Mouse (Mus musculus): ENCODE measurements around the gene Lsg1. TPM values are rescaled to one million over a fixed set of nuclear protein-coding genes. Genes with fewer than 3 reads are reported as not detected.

The Lsg1 gene
- 43.0 and 44.9 TPM in 2 replicates for polyA plus RNA-seq (2015; fragmentation: Nextera tagmentation; extraction: Ambion mirVana)

- Histone ChIP-seq H3K27me3 (replicated peaks; ENCODE audit: control insufficient read depth, insufficient read depth, low read length) (no peaks in the 10 kb centered on the region), H3K36me3 (ENCODE audit: control insufficient read depth, insufficient read depth, low read length) (peaks cover 12% of the 10 kb centered on the region), H3K27ac (ENCODE audit: low read depth, low read length) (peak within 1 kb of the TSS; percentile 62; the same call in 1 of the 2 replicates), H3K4me2 (ENCODE audit: low read length) (peak within 1 kb of the TSS; percentile 98), H3K9ac (ENCODE audit: low read depth, low read length) (peak within 1 kb of the TSS; percentile 77), H3K4me1 (ENCODE audit: control insufficient read depth, insufficient read depth, low read depth, low read length) (peaks cover 8% of the 10 kb centered on the region), H3K9me3 (ENCODE audit: control insufficient read depth, low read length) (no peaks in the 10 kb centered on the region), H3K4me3 (ENCODE audit: low read length) (peak within 1 kb of the TSS; percentile 89)
- peak; percentile 97 for ATAC-seq
- 3% methylated on average over 35 of the region's 35 CpGs for WGBS
Observed at GRCm38 (mm10) chr16:30587494-30588327, at the start of gene Lsg1. Gene Lsg1 (minus strand): TSS chr16:30587592.

- Histone ChIP-seq H3K4me1 (ENCODE audit: control insufficient read depth, insufficient read depth, low read depth, low read length) (no peaks in the 10 kb centered on the region), H3K4me2 (ENCODE audit: low read length) (no peak overlapping the region), H3K36me3 (ENCODE audit: control insufficient read depth, insufficient read depth, low read length) (no peaks in the 10 kb centered on the region), H3K27me3 (replicated peaks; ENCODE audit: control insufficient read depth, insufficient read depth, low read length) (no peaks in the 10 kb centered on the region), H3K9me3 (ENCODE audit: control insufficient read depth, low read length) (no peaks in the 10 kb centered on the region), H3K4me3 (ENCODE audit: low read length) (no peak overlapping the region), H3K9ac (ENCODE audit: low read depth, low read length) (no peak overlapping the region), H3K27ac (ENCODE audit: low read depth, low read length) (no peak overlapping the region)
- 63% methylated on average over 8 of the region's 8 CpGs for WGBS
- ATAC-seq, result no peak
Observed at GRCm38 (mm10) chr16:30633906-30634746, 46.7 kb upstream of the Lsg1 start.

- no peaks in the 10 kb centered on the region for H3K4me1 ChIP-seq (ENCODE audit: control insufficient read depth, insufficient read depth, low read depth, low read length)
- no peak for ATAC-seq
- H3K36me3 ChIP-seq (ENCODE audit: control insufficient read depth, insufficient read depth, low read length), result no peaks in the 10 kb centered on the region
- no peak overlapping the region for H3K4me2 ChIP-seq (ENCODE audit: low read length)
- no peak overlapping the region for H3K9ac ChIP-seq (ENCODE audit: low read depth, low read length)
- no peak overlapping the region for H3K27ac ChIP-seq (ENCODE audit: low read depth, low read length)
- H3K4me3 ChIP-seq (ENCODE audit: low read length), result no peak overlapping the region
- H3K27me3 ChIP-seq (replicated peaks; ENCODE audit: control insufficient read depth, insufficient read depth, low read length), result no peaks in the 10 kb centered on the region
- H3K9me3 ChIP-seq (ENCODE audit: control insufficient read depth, low read length), result no peaks in the 10 kb centered on the region
- WGBS, result 91% methylated on average over 5 of the region's 5 CpGs
Observed at GRCm38 (mm10) chr16:30629509-30629908, 42.1 kb upstream of the Lsg1 start.

GRCm38 (mm10) chr16:30628401-30628800 is 41.0 kb upstream of the Lsg1 start:
- Histone ChIP-seq H3K27ac (ENCODE audit: low read depth, low read length) (no peak overlapping the region), H3K4me2 (ENCODE audit: low read length) (no peak overlapping the region), H3K27me3 (replicated peaks; ENCODE audit: control insufficient read depth, insufficient read depth, low read length) (no peaks in the 10 kb centered on the region), H3K4me1 (ENCODE audit: control insufficient read depth, insufficient read depth, low read depth, low read length) (no peaks in the 10 kb centered on the region), H3K9ac (ENCODE audit: low read depth, low read length) (no peak overlapping the region), H3K36me3 (ENCODE audit: control insufficient read depth, insufficient read depth, low read length) (no peaks in the 10 kb centered on the region), H3K9me3 (ENCODE audit: control insufficient read depth, low read length) (no peaks in the 10 kb centered on the region), H3K4me3 (ENCODE audit: low read length) (no peak overlapping the region)
- no peak for ATAC-seq
- WGBS, result 56% methylated on average over 6 of the region's 6 CpGs

- 51% methylated on average over 11 of the region's 11 CpGs for WGBS
- Histone ChIP-seq H3K27ac (ENCODE audit: low read depth, low read length) (no peak overlapping the region), H3K27me3 (replicated peaks; ENCODE audit: control insufficient read depth, insufficient read depth, low read length) (no peaks in the 10 kb centered on the region), H3K4me3 (ENCODE audit: low read length) (no peak overlapping the region), H3K4me2 (ENCODE audit: low read length) (no peak overlapping the region), H3K9ac (ENCODE audit: low read depth, low read length) (no peak overlapping the region), H3K9me3 (ENCODE audit: control insufficient read depth, low read length) (no peaks in the 10 kb centered on the region), H3K36me3 (ENCODE audit: control insufficient read depth, insufficient read depth, low read length) (no peaks in the 10 kb centered on the region), H3K4me1 (ENCODE audit: control insufficient read depth, insufficient read depth, low read depth, low read length) (no peaks in the 10 kb centered on the region)
- no peak for ATAC-seq
Observed at GRCm38 (mm10) chr16:30627586-30628337, 40.4 kb upstream of the Lsg1 start.

- H3K4me2 ChIP-seq (ENCODE audit: low read length), result no peak overlapping the region
- no peaks in the 10 kb centered on the region for H3K27me3 ChIP-seq (replicated peaks; ENCODE audit: control insufficient read depth, insufficient read depth, low read length)
- no peak overlapping the region for H3K27ac ChIP-seq (ENCODE audit: low read depth, low read length)
- H3K4me1 ChIP-seq (ENCODE audit: control insufficient read depth, insufficient read depth, low read depth, low read length), result no peaks in the 10 kb centered on the region
- WGBS, result 77% methylated on average over 2 of the region's 2 CpGs
- no peak overlapping the region for H3K9ac ChIP-seq (ENCODE audit: low read depth, low read length)
- no peaks in the 10 kb centered on the region for H3K36me3 ChIP-seq (ENCODE audit: control insufficient read depth, insufficient read depth, low read length)
- H3K4me3 ChIP-seq (ENCODE audit: low read length), result no peak overlapping the region
- H3K9me3 ChIP-seq (ENCODE audit: control insufficient read depth, low read length), result no peaks in the 10 kb centered on the region
- no peak for ATAC-seq
Observed at GRCm38 (mm10) chr16:30624640-30625039, 37.2 kb upstream of the Lsg1 start.

GRCm38 (mm10) chr16:30623645-30624044 is 36.3 kb upstream of the Lsg1 start:
- H3K27me3 ChIP-seq (replicated peaks; ENCODE audit: control insufficient read depth, insufficient read depth, low read length), result no peaks in the 10 kb centered on the region
- ATAC-seq, result no peak
- H3K9ac ChIP-seq (ENCODE audit: low read depth, low read length), result no peak overlapping the region
- no peak overlapping the region for H3K4me3 ChIP-seq (ENCODE audit: low read length)
- H3K27ac ChIP-seq (ENCODE audit: low read depth, low read length), result no peak overlapping the region
- 87% methylated on average over 7 of the region's 7 CpGs for WGBS
- no peaks in the 10 kb centered on the region for H3K36me3 ChIP-seq (ENCODE audit: control insufficient read depth, insufficient read depth, low read length)
- H3K4me1 ChIP-seq (ENCODE audit: control insufficient read depth, insufficient read depth, low read depth, low read length), result no peaks in the 10 kb centered on the region
- no peak overlapping the region for H3K4me2 ChIP-seq (ENCODE audit: low read length)
- H3K9me3 ChIP-seq (ENCODE audit: control insufficient read depth, low read length), result no peaks in the 10 kb centered on the region

- Histone ChIP-seq H3K4me3 (ENCODE audit: low read length) (no peak overlapping the region), H3K36me3 (ENCODE audit: control insufficient read depth, insufficient read depth, low read length) (no peaks in the 10 kb centered on the region), H3K27me3 (replicated peaks; ENCODE audit: control insufficient read depth, insufficient read depth, low read length) (no peaks in the 10 kb centered on the region), H3K27ac (ENCODE audit: low read depth, low read length) (no peak overlapping the region), H3K9me3 (ENCODE audit: control insufficient read depth, low read length) (no peaks in the 10 kb centered on the region), H3K4me1 (ENCODE audit: control insufficient read depth, insufficient read depth, low read depth, low read length) (no peaks in the 10 kb centered on the region), H3K9ac (ENCODE audit: low read depth, low read length) (no peak overlapping the region), H3K4me2 (ENCODE audit: low read length) (no peak overlapping the region)
- ATAC-seq, result no peak
- WGBS, result 91% methylated on average over 3 of the region's 3 CpGs
Observed at GRCm38 (mm10) chr16:30616281-30616680, 28.9 kb upstream of the Lsg1 start.
